Mouse (Mus musculus): Measurements from ENCODE around the gene Gm49510. TPM values are rescaled to one million over a fixed set of nuclear protein-coding genes. Genes with fewer than 3 reads are reported as not detected.
A peak's percentile ranks its signal among the peaks of the same experiment; 100 is the strongest.

Gm49510 gene
- total and polyA plus RNA-seq, 3 experiments = 0.17 to 0.27 TPM; not detected in 1

DNA sequence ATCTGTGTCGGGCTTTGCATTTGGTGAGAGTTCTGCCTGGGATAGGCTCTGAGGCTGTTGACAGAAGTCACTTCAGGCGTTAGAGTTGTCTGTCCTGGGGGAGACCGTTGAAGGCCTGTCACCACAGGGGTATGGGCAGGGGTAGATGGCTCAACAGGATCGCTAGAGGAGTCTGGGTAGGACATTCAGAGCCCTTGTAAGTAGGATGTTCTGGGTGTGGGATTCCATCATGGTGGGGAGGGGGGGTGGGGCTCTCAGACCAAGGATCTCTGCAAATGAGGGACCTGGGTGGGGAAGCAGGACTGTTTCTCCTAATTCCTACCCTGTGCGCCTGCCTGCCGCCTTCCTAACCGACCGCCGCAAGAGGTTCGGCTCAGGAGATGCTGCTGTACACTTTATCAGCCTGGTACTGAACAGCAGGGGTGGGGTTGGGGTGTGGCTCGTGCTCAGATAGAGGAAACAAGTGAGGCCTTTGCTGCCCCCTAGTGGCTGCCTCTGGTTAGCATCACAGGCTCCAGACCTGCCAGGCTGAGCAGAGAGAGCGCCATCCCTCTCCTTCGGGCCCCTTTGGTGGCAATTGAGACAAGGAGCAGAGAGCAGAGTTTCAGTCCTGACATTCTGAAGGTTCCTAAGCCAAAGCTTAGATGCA lies 47.8 kb upstream of the Gm49510 start:
- Histone ChIP-seq H3K9ac (ENCODE audit: control insufficient read depth, low read depth, low read length, poor library complexity, severe bottlenecking) (peak overlapping the region; percentile 17), H3K27me3 (ENCODE audit: control insufficient read depth in 1 of 2, insufficient read depth in 2 of 2, low read length in 2 of 2) (0 out of 4 replicates have a peak, but pooled peaks cover 0 to 2% of the 10 kb centered on the region in 2 experiments), H3K9me3 (replicated peaks; ENCODE audit: insufficient read depth, low read length) (no peaks in the 10 kb centered on the region), H3K4me3 (ENCODE audit: control insufficient read depth in 1 of 2, insufficient read depth in 1 of 2, low read depth in 2 of 2, low read length in 2 of 2) (no peak overlapping the region), H3K27ac (ENCODE audit: control insufficient read depth, low read depth, low read length) (peak overlapping the region; percentile 16; the same call in 1 of the 2 replicates), H3K36me3 (ENCODE audit: control insufficient read depth in 1 of 2, insufficient read depth in 2 of 2, low read length in 2 of 2) (peaks cover 0 to 5% of the 10 kb centered on the region in 2 experiments; a peak in 2 of 4 replicates), H3K4me1 (ENCODE audit: control insufficient read depth in 1 of 2, insufficient read depth in 2 of 2, low read length in 2 of 2) (peaks cover 5 to 12% of the 10 kb centered on the region in 2 experiments), H3K79me2 (ENCODE audit: control insufficient read depth, insufficient read depth, low read length, poor library complexity) (no peaks in the 10 kb centered on the region)
- DNase-seq (ENCODE audit: low read depth, low spot score) = peak; percentile 94
- TF ChIP-seq SMC3 (IDR thresholded peaks at IDR 0.05; ENCODE audit: low read depth, low read length) = peak; percentile 52
- no peak for TF ChIP-seq E2F4 (IDR thresholded peaks at IDR 0.05; ENCODE audit: borderline replicate concordance, low read depth, low read length)
- no peak for TF ChIP-seq ETS1 (IDR thresholded peaks at IDR 0.05; ENCODE audit: low read depth, low read length)
- no peak for TF ChIP-seq TAL1 (IDR thresholded peaks at IDR 0.05; ENCODE audit: low read length)
- no peak for TF ChIP-seq USF2 (IDR thresholded peaks at IDR 0.05; ENCODE audit: borderline replicate concordance in 1 of 2, insufficient read depth in 1 of 2, low read depth in 1 of 2, low read length in 2 of 2)
- no peak for TF ChIP-seq CHD1 (IDR thresholded peaks at IDR 0.05; ENCODE audit: low read depth, low read length)
- TF ChIP-seq MAZ (IDR thresholded peaks at IDR 0.05; ENCODE audit: low read depth, low read length) = no peak
- TF ChIP-seq ELF1 (IDR thresholded peaks at IDR 0.05; ENCODE audit: low read depth, low read length) = no peak; the same call in 1 of the 2 replicates
- no peak for TF ChIP-seq HCFC1 (IDR thresholded peaks at IDR 0.05; ENCODE audit: low read depth, low read length)
- TF ChIP-seq MAFK (IDR thresholded peaks at IDR 0.05; ENCODE audit: borderline replicate concordance, low read depth, low read length) = no peak
- no peak for TF ChIP-seq MYB (IDR thresholded peaks at IDR 0.05; ENCODE audit: low read depth, low read length)
- no peak for TF ChIP-seq TBP (IDR thresholded peaks at IDR 0.05; ENCODE audit: low read depth, low read length)
- peak; percentile 57; the same call in 1 of the 2 replicates for TF ChIP-seq BHLHE40 (IDR thresholded peaks at IDR 0.05; ENCODE audit: borderline replicate concordance, low read depth, low read length)
- TF ChIP-seq RAD21 (IDR thresholded peaks at IDR 0.05; ENCODE audit: low read depth, low read length) = peak; percentile 45
- TF ChIP-seq ZNF384 (IDR thresholded peaks at IDR 0.05; ENCODE audit: low read depth, low read length) = no peak
- TF ChIP-seq POLR2AphosphoS2 (IDR thresholded peaks at IDR 0.05; ENCODE audit: low read length) = no peak
- TF ChIP-seq ZMIZ1 (IDR thresholded peaks at IDR 0.05; ENCODE audit: low read depth, low read length) = no peak
- 0 out of 2 replicates have a peak, but pooled peaks have one; percentile 10 for TF ChIP-seq MYC (IDR thresholded peaks at IDR 0.05; ENCODE audit: low read depth, low read length)
- TF ChIP-seq ZKSCAN1 (IDR thresholded peaks at IDR 0.05; ENCODE audit: low read depth, low read length) = no peak
- no peak for TF ChIP-seq NRF1 (IDR thresholded peaks at IDR 0.05; ENCODE audit: insufficient read depth, low read depth, low read length, poor library complexity, severe bottlenecking)
- no peak for TF ChIP-seq CHD2 (IDR thresholded peaks at IDR 0.05; ENCODE audit: low read length)
- TF ChIP-seq TCF12 (IDR thresholded peaks at IDR 0.05; ENCODE audit: low read depth, low read length) = no peak; the same call in 1 of the 2 replicates
- peak; percentile 72 to 76 (median 72) for TF ChIP-seq CTCF (IDR thresholded peaks at IDR 0.05 in 2 of 3, conservative IDR thresholded peaks at IDR 0.05 in 1 of 3; ENCODE audit: control insufficient read depth in 1 of 3, insufficient read depth in 1 of 3, low read depth in 2 of 3, low read length in 3 of 3, poor library complexity in 1 of 3, severe bottlenecking in 1 of 3)
- TF ChIP-seq POLR2A (IDR thresholded peaks at IDR 0.05; ENCODE audit: control insufficient read depth in 1 of 2, insufficient read depth in 1 of 2, low read depth in 1 of 2, low read length in 2 of 2, poor library complexity in 1 of 2) = no peak; a peak in 1 of 4 replicates
- TF ChIP-seq ZC3H11A (IDR thresholded peaks at IDR 0.05; ENCODE audit: low read depth, low read length) = no peak
- no peak for TF ChIP-seq GABPA (IDR thresholded peaks at IDR 0.05; ENCODE audit: low read depth, low read length)
- TF ChIP-seq EP300 (IDR thresholded peaks at IDR 0.05; ENCODE audit: low read depth in 1 of 2, low read length in 2 of 2) = peak in 1 of 2 experiments; percentile 56; a peak in 2 of 4 replicates
- TF ChIP-seq GATA1 (IDR thresholded peaks at IDR 0.05; ENCODE audit: low read depth, low read length) = peak; percentile 47
- TF ChIP-seq SIN3A (IDR thresholded peaks at IDR 0.05; ENCODE audit: low read length) = peak; percentile 63; the same call in 1 of the 2 replicates
- TF ChIP-seq JUND (IDR thresholded peaks at IDR 0.05; ENCODE audit: low read depth, low read length) = no peak
- no peak for TF ChIP-seq POLR2AphosphoS5 (IDR thresholded peaks at IDR 0.05; ENCODE audit: borderline replicate concordance, low read depth, low read length)
- no peak for TF ChIP-seq UBTF (IDR thresholded peaks at IDR 0.05; ENCODE audit: borderline replicate concordance, insufficient read depth, low read depth, low read length)
- TF ChIP-seq MXI1 (IDR thresholded peaks at IDR 0.05; ENCODE audit: low read depth, low read length) = no peak
- no peak for TF ChIP-seq MAX (IDR thresholded peaks at IDR 0.05; ENCODE audit: low read length)
- TF ChIP-seq MEF2A (IDR thresholded peaks at IDR 0.05; ENCODE audit: extremely low read depth, insufficient replicate concordance, low read depth, low read length, poor library complexity, severe bottlenecking) = no peak
- TF ChIP-seq NELFE (IDR thresholded peaks at IDR 0.05; ENCODE audit: low read depth, low read length) = no peak

Data from MEL (cell line).